Mouse (Mus musculus): Measurements from ENCODE around the gene Gm10282.

DNA sequence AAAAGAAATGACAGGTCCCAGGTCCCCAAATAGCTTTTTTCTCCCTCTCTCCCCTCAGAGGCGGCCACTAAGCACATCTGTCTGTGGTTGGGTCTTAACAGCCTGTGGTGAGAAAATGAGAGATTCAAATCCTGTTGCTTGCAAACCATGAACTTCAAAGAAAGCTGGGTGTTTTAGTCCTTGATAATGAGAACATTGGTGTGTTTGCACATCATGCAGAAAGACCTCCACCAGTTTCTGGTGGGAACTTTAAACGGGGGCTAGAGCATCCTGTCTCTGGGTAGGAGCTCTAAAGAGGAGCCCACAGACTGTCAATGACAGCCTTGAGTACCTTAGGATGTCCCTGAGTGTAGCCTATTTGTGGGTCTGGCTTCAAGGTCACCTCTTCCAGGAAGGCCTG is 14.0 kb downstream of the Gm10282 start:
- TF ChIP-seq CTCF (IDR thresholded peaks at IDR 0.05; ENCODE audit: insufficient read depth, low read length): no peak
- TF ChIP-seq POLR2A (IDR thresholded peaks at IDR 0.05; ENCODE audit: borderline replicate concordance, extremely low read depth, low read depth, low read length): no peak
